Mouse (Mus musculus): ENCODE data around the gene Kif5c. TPM values are rescaled to one million over a fixed set of nuclear protein-coding genes. Genes with fewer than 3 reads are reported as not detected.

Gene Kif5c
- total and polyA plus RNA-seq, 2 experiments from 2014 or later = 163 to 408 TPM

DNA sequence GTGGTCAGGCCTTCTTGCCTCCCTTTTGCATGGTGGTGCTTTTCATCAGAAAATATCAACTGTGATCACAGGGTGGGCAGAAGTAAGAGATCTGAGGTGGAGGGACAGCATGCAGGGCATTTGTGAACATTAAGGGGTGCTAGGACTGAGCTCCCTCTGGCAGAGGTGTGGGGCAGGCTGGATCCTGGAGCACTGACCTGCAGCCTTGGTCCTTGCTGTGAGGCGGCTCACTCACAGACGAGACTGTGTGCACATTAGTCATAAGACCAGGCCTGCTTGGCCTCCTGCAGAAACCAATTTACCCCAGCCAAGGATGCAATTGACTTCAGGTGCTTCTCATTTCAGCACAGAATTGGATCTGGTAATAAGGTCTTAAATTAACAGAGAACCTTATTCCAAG is 128.6 kb downstream of the Kif5c start:
- no peak overlapping the region for H3K27ac ChIP-seq (ENCODE audit: low read depth, low read length)

GRCm38 (mm10) chr2:49748628-49749342 is 129.7 kb downstream of the Kif5c start:
- Histone ChIP-seq H3K4me1 (ENCODE audit: insufficient read depth) (no peaks in the 10 kb centered on the region), H3K36me3 (ENCODE audit: insufficient read depth) (peaks cover 62% of the 10 kb centered on the region), H3K4me2 (ENCODE audit: low read depth) (no peak overlapping the region), H3K27me3 (ENCODE audit: insufficient read depth, low read length) (no peaks in the 10 kb centered on the region), H3K4me3 (ENCODE audit: low read depth, low read length) (no peak overlapping the region), H3K9me3 (ENCODE audit: low read length) (no peaks in the 10 kb centered on the region), H3K9ac (no peak overlapping the region), H3K27ac (ENCODE audit: low read depth, low read length) (no peak overlapping the region; the same call in 1 of the 2 replicates)
- peak; percentile 68 for DNase-seq
- no peak for ATAC-seq
- peak; percentile 79 for TF ChIP-seq CTCF (IDR thresholded peaks at IDR 0.05; ENCODE audit: low read depth)
- WGBS = 76% methylated on average over 14 of the region's 14 CpGs

More for the DNA sequence above, 128.6 kb downstream of the Kif5c start:
- no peak overlapping the region for H3K4me3 ChIP-seq (ENCODE audit: low read depth, low read length)
- ATAC-seq (no peak), DNase-seq (no peak)
- H3K9ac ChIP-seq = no peak overlapping the region
- H3K36me3 ChIP-seq (ENCODE audit: insufficient read depth) = peaks cover 51% of the 10 kb centered on the region
- WGBS = 66% methylated on average over 2 of the region's 2 CpGs
- H3K27me3 ChIP-seq (ENCODE audit: insufficient read depth, low read length) = no peaks in the 10 kb centered on the region
- H3K4me1 ChIP-seq (ENCODE audit: insufficient read depth) = no peaks in the 10 kb centered on the region
- no peak for TF ChIP-seq CTCF (IDR thresholded peaks at IDR 0.05; ENCODE audit: low read depth)
- no peaks in the 10 kb centered on the region for H3K9me3 ChIP-seq (ENCODE audit: low read length)
- H3K4me2 ChIP-seq (ENCODE audit: low read depth) = no peak overlapping the region

DNA sequence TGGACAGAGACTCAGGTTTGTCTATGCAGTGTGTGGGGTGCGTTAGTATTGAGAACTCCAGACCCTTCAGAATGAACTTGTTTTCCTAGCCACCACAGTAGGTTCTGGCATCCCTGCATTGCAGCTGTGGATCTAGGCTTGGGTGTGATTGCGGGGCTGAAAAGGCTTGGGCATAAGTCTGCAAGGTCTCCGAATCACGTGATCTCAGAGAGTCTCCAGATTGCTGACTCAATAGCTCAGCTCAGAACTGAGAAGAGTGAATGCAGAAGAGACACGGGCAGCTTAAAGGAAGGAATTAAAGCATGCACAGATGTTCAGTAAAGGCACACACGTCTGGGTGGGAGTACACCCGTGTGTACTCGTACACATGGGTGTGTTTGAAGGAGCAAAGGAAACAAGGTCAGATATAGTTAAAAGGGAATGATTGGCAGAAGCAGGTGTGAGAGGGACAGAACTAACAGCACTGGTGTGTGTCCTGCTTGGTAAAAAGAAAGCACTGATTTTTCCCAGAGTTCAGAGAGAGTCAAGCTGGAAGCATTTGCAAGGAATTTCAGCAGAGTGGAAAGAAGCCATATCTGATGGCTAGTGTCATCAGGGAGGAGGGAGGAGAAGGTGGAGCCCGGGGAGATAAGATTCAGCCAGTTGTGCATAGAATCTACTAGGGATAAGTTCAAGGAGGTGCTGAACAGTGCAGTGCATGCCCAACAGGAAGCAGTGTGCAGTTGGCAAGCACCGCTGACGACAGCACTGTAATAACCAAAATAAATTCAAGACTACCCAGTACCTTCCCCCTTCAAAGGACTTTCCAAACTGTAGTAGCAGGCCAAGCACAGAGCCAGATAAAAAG is 130.9 kb downstream of the Kif5c start:
- H3K4me2 ChIP-seq (ENCODE audit: low read depth) = no peak overlapping the region
- TF ChIP-seq CTCF (IDR thresholded peaks at IDR 0.05; ENCODE audit: low read depth) = no peak
- no peak overlapping the region for H3K4me3 ChIP-seq (ENCODE audit: low read depth, low read length)
- 84% methylated on average over 11 of the region's 11 CpGs for WGBS
- H3K27ac ChIP-seq (ENCODE audit: low read depth, low read length) = no peak overlapping the region
- H3K9me3 ChIP-seq (ENCODE audit: low read length) = no peaks in the 10 kb centered on the region
- DNase-seq (no peak), ATAC-seq (no peak)
- H3K4me1 ChIP-seq (ENCODE audit: insufficient read depth) = no peaks in the 10 kb centered on the region
- H3K36me3 ChIP-seq (ENCODE audit: insufficient read depth) = peaks cover 59% of the 10 kb centered on the region
- no peak overlapping the region for H3K9ac ChIP-seq
- no peaks in the 10 kb centered on the region for H3K27me3 ChIP-seq (ENCODE audit: insufficient read depth, low read length)

- peak; percentile 53 for DNase-seq
- Histone ChIP-seq H3K27me3 (ENCODE audit: insufficient read depth, low read length) (no peaks in the 10 kb centered on the region), H3K36me3 (ENCODE audit: insufficient read depth) (peaks cover 57% of the 10 kb centered on the region), H3K9me3 (ENCODE audit: low read length) (no peaks in the 10 kb centered on the region), H3K4me3 (ENCODE audit: low read depth, low read length) (no peak overlapping the region), H3K4me2 (ENCODE audit: low read depth) (no peak overlapping the region), H3K4me1 (ENCODE audit: insufficient read depth) (no peaks in the 10 kb centered on the region), H3K27ac (ENCODE audit: low read depth, low read length) (peak overlapping the region; percentile 54), H3K9ac (no peak overlapping the region)
- TF ChIP-seq CTCF (IDR thresholded peaks at IDR 0.05; ENCODE audit: low read depth) = no peak
- peak; percentile 63 for ATAC-seq
- 51% methylated on average over 10 of the region's 10 CpGs for WGBS
These were observed 132.6 kb downstream of the Kif5c start for GRCm38 (mm10) chr2:49751544-49752210.

DNA sequence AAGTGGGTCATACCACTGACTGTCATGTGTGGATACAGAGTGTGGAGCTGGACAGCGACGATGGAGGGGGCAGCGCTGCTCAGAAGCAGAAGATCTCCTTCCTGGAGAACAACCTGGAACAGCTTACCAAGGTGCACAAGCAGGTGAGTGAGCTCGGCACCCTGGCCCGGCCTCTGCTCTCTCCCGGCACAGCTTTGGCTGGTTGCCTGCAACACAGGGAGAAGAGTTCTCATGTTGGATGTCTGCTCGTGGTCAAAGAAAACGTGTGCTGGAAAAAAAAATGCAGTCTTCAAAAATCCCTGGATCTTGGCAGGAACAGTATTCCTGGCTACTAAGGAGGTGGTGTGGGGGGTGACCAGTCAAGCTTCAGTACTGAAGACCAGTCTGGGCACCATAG is 133.1 kb downstream of the Kif5c start:
- Histone ChIP-seq H3K27me3 (ENCODE audit: insufficient read depth, low read length) (no peaks in the 10 kb centered on the region), H3K4me1 (ENCODE audit: insufficient read depth) (no peaks in the 10 kb centered on the region), H3K27ac (ENCODE audit: low read depth, low read length) (no peak overlapping the region), H3K36me3 (ENCODE audit: insufficient read depth) (peaks cover 57% of the 10 kb centered on the region), H3K4me3 (ENCODE audit: low read depth, low read length) (no peak overlapping the region), H3K9ac (no peak overlapping the region), H3K4me2 (ENCODE audit: low read depth) (no peak overlapping the region), H3K9me3 (ENCODE audit: low read length) (no peaks in the 10 kb centered on the region)
- ATAC-seq (no peak), DNase-seq (no peak)
- 82% methylated on average over 8 of the region's 8 CpGs for WGBS
- TF ChIP-seq CTCF (IDR thresholded peaks at IDR 0.05; ENCODE audit: low read depth) = no peak

DNA sequence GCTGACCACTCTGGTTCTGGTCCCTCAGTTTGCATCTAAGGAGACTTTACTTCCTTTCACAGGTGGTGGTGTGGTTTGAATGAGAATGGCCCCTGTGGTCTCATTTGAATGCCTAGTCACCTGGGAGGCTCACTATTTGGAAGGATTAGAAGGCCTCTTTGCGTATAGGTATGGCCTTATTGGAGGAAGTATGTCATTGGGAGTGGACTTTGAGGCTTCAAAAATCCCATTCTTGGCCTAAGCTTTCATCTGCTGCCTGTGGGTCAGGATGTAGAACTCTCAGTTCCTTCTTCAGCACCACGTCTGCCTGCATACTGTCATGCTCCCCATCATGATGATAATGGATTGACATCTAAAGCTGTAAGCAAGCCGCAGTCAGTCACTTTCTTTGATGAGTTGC is 134.0 kb downstream of the Kif5c start:
- Histone ChIP-seq H3K9me3 (ENCODE audit: low read length) (no peaks in the 10 kb centered on the region), H3K4me1 (ENCODE audit: insufficient read depth) (no peaks in the 10 kb centered on the region), H3K27me3 (ENCODE audit: insufficient read depth, low read length) (no peaks in the 10 kb centered on the region), H3K27ac (ENCODE audit: low read depth, low read length) (no peak overlapping the region), H3K36me3 (ENCODE audit: insufficient read depth) (peaks cover 59% of the 10 kb centered on the region), H3K4me3 (ENCODE audit: low read depth, low read length) (no peak overlapping the region), H3K9ac (no peak overlapping the region), H3K4me2 (ENCODE audit: low read depth) (no peak overlapping the region)
- DNase-seq (no peak), ATAC-seq (no peak)
- WGBS = 94% methylated on average over 3 of the region's 3 CpGs
- TF ChIP-seq CTCF (IDR thresholded peaks at IDR 0.05; ENCODE audit: low read depth) = no peak

Data from forebrain, postnatal 0 days (tissue).